Mouse (Mus musculus) right cerebral cortex, adult 2 months (tissue): ENCODE data around the gene Gm13278.
"Not testable (repeated sequence)": the region's sequence is repeated elsewhere in the genome, so short reads cannot be mapped to it uniquely, and the experiment has no call there.

Experiments used
- DNase-seq, 2 experiments: peaks; one replicate each; pipeline ENCODE4 v3.0.0; 2021 to 2022; ENCODE audit warnings: low spot score in 2 of 2

Gene Gm13278

GRCm38 (mm10) chr4:88793936-88794675, 2.8 kb downstream of the Gm13278 start, which contains the start of gene Gm13275:
Gene Gm13275, plus strand, starts transcription at chr4:88794487.
- DNase-seq: peak; percentile 55 to 66

GRCm38 (mm10) chr4:88797097-88797496, 5.7 kb downstream of the Gm13278 start, which contains the start of gene Gm13279:
Gene Gm13279, plus strand, starts transcription at chr4:88797397.
- not testable (repeated sequence) for DNase-seq

GRCm38 (mm10) chr4:88799365-88799764, 8.0 kb downstream of the Gm13278 start, which contains the start of gene Gm13285:
Gene Gm13285, plus strand, starts transcription at chr4:88799665.
- not testable (repeated sequence) for DNase-seq

GRCm38 (mm10) chr4:88802954-88803353, 11.6 kb downstream of the Gm13278 start, which contains the start of gene Gm13287:
Gene Gm13287, plus strand, starts transcription at chr4:88803254.
- not testable (repeated sequence) for DNase-seq

GRCm38 (mm10) chr4:88805231-88805630, 13.9 kb downstream of the Gm13278 start, which contains the start of gene Gm13288:
Gene Gm13288, plus strand, starts transcription at chr4:88805531.
- DNase-seq: not testable (repeated sequence)

- not testable (repeated sequence) for DNase-seq
Observed at GRCm38 (mm10) chr4:88805761-88806160, 14.4 kb downstream of the Gm13278 start.

- no peak for DNase-seq
Observed at GRCm38 (mm10) chr4:88815928-88816327, 24.6 kb downstream of the Gm13278 start, which contains the start of gene Ifna7. Gene Ifna7, plus strand, starts transcription at chr4:88816228.

- DNase-seq: no peak
Observed at GRCm38 (mm10) chr4:88819659-88820058, 28.3 kb downstream of the Gm13278 start, which contains the start of gene Ifna11. Gene Ifna11, plus strand, starts transcription at chr4:88819959.

- DNase-seq: peak; percentile 18 to 26
Observed at GRCm38 (mm10) chr4:88822995-88823394, 31.6 kb downstream of the Gm13278 start.

- DNase-seq: not testable (repeated sequence)
Observed at GRCm38 (mm10) chr4:88827116-88827515, 35.8 kb downstream of the Gm13278 start, which contains the start of gene Ifna6. Gene Ifna6, plus strand, starts transcription at chr4:88827416.

- peak; percentile 48 to 66 for DNase-seq
Observed at GRCm38 (mm10) chr4:88830523-88830922, 39.2 kb downstream of the Gm13278 start.

GRCm38 (mm10) chr4:88835225-88835624, 43.9 kb downstream of the Gm13278 start, which contains the start of gene Ifna5:
Gene Ifna5, plus strand, starts transcription at chr4:88835525.
- not testable (repeated sequence) for DNase-seq

- peak; percentile 6 to 9 for DNase-seq
Observed at GRCm38 (mm10) chr4:88838828-88839227, 47.5 kb downstream of the Gm13278 start.

GRCm38 (mm10) chr4:88840058-88840457, 48.7 kb downstream of the Gm13278 start:
- no peak for DNase-seq

GRCm38 (mm10) chr4:88841438-88841911, 50.1 kb downstream of the Gm13278 start, which contains the start of gene Ifna4:
Gene Ifna4, plus strand, starts transcription at chr4:88841861.
- no peak for DNase-seq
